Mouse (Mus musculus) liver, embryonic 14.5 days (tissue): ENCODE data around the gene C2cd2. TPM values are rescaled to one million over a fixed set of nuclear protein-coding genes. Genes with fewer than 3 reads are reported as not detected.

Experiments used
- ATAC-seq: fragments of 200-750 bp; cut with Nextera tagmentation; 2 replicates; pipeline ENCODE4 v1.8.0; 2017; ENCODE audit warnings: moderate number of reproducible peaks, mild to moderate bottlenecking, moderate library complexity; ENCODE audit not compliant: insufficient read depth
- DNase-seq, 3 experiments: peaks; one replicate each; pipeline ENCODE4 v3.0.0-alpha.2; 2012 to 2013; ENCODE audit warnings: low read depth in 3 of 3, low spot score in 3 of 3
- H3K27ac ChIP-seq: fragments of 300-500 bp; sonication (generic); 2 replicates; pipeline ENCODE4 v1.5.1; 2014; ENCODE audit warnings: moderate library complexity, mild to moderate bottlenecking, control low read depth, inconsistent platforms
- H3K27me3 ChIP-seq: fragments of 300-500 bp; sonication (generic); 2 replicates; pipeline ENCODE4 v1.6.1; 2014; ENCODE audit warnings: mild to moderate bottlenecking, low read length, moderate library complexity; ENCODE audit not compliant: control insufficient read depth, insufficient read depth
- H3K36me3 ChIP-seq: fragments of 300-500 bp; sonication (generic); replicated peaks from 2 replicates; pipeline ENCODE4 v1.6.1; 2014; ENCODE audit warnings: low read depth; ENCODE audit not compliant: control insufficient read depth, insufficient read depth
- H3K4me1 ChIP-seq, 2 experiments: fragments of 200-500 bp in 1 of 2; fragments of 300-500 bp in 1 of 2; sonication (generic) in 1 of 2; replicated peaks; 2 replicates each; pipeline ENCODE4 v1.6.1; 2012 to 2014; ENCODE audit warnings: antibody characterized with exemption in 1 of 2, inconsistent platforms in 1 of 2, low read length in 1 of 2; ENCODE audit not compliant: control insufficient read depth in 2 of 2, insufficient read depth in 2 of 2
- H3K4me2 ChIP-seq: fragments of 300-500 bp; sonication (generic); 2 replicates; pipeline ENCODE4 v1.6.1; 2014; ENCODE audit warnings: low read depth, mild to moderate bottlenecking, control low read depth, moderate library complexity
- H3K4me3 ChIP-seq, 2 experiments: fragments of 200-500 bp in 1 of 2; fragments of 300-500 bp in 1 of 2; sonication (generic) in 1 of 2; 2 replicates each; pipeline ENCODE4 v1.5.1; 2012 to 2014; ENCODE audit warnings: low read depth in 2 of 2, low read length in 2 of 2, mild to moderate bottlenecking in 2 of 2, control low read depth in 1 of 2, inconsistent platforms in 1 of 2, moderate library complexity in 1 of 2; ENCODE audit not compliant: insufficient read depth in 1 of 2
- H3K9ac ChIP-seq: fragments of 300-500 bp; sonication (generic); replicated peaks from 2 replicates; pipeline ENCODE4 v1.6.1; 2014; ENCODE audit warnings: mild to moderate bottlenecking, control low read depth, moderate library complexity
- H3K9me3 ChIP-seq: fragments of 300-500 bp; sonication (generic); 2 replicates; pipeline ENCODE4 v1.6.1; 2016; ENCODE audit warnings: low read length, mixed read lengths; ENCODE audit not compliant: control insufficient read depth
- CTCF ChIP-seq: IDR thresholded peaks from 2 replicates; pipeline ENCODE4 v1.5.1; 2016; ENCODE audit warnings: antibody characterized with exemption, low read depth, control low read depth
- EP300 ChIP-seq: IDR thresholded peaks from 2 replicates; pipeline ENCODE4 v1.6.1; 2016; ENCODE audit warnings: antibody characterized with exemption, low read depth
- WGBS: fragments of 180-500 bp; shearing (Covaris S2); extraction: QIAGEN DNeasy Blood & Tissue Kit; methylation state at CpG from one replicate; pipeline ENCODE4 v1.1.7; 2014; ENCODE audit not compliant: insufficient replicate concordance; 5-methylcytosine and 5-hydroxymethylcytosine counted together
- polyA plus RNA-seq, 2 experiments: library from polyadenylated mRNA; depleted of rRNA in 1 of 2; stranded (reverse) in 1 of 2; unstranded in 1 of 2; fragments of >200 nt; fragmentation: Nextera tagmentation in 1 of 2; extraction: Ambion mirVana in 1 of 2; gene quantifications; 2 replicates each; pipeline versions ENCODE4 v1.2.1 to v1.2.3; 2012 to 2014

C2cd2 gene
- polyA plus RNA-seq, 2 experiments: 1.9 to 4.6 TPM

GRCm38 (mm10) chr16:97828207-97828606, 134.2 kb downstream of the C2cd2 start:
- Histone ChIP-seq H3K27me3 (no peaks in the 10 kb centered on the region), H3K4me1 (peaks cover 0 to 3% of the 10 kb centered on the region in 2 experiments; a peak in 2 of 4 replicates), H3K9ac (no peak overlapping the region), H3K9me3 (no peaks in the 10 kb centered on the region), H3K4me2 (no peak overlapping the region), H3K36me3 (peaks cover 7% of the 10 kb centered on the region), H3K4me3 (no peak overlapping the region), H3K27ac (no peak overlapping the region)
- DNase-seq: no peak
- ATAC-seq: no peak
- WGBS: 76% methylated on average over 1 of the region's 1 CpGs
- TF ChIP-seq CTCF: no peak
- no peak for TF ChIP-seq EP300

GRCm38 (mm10) chr16:97823311-97824007, 138.9 kb downstream of the C2cd2 start:
- Histone ChIP-seq H3K9ac (no peak overlapping the region), H3K4me3 (no peak overlapping the region), H3K36me3 (peaks cover 2% of the 10 kb centered on the region; the same call in 1 of the 2 replicates), H3K4me2 (no peak overlapping the region), H3K27me3 (no peaks in the 10 kb centered on the region), H3K27ac (no peak overlapping the region), H3K4me1 (peaks cover 0 to 4% of the 10 kb centered on the region in 2 experiments; a peak in 2 of 4 replicates), H3K9me3 (no peaks in the 10 kb centered on the region)
- no peak for DNase-seq
- ATAC-seq: no peak
- TF ChIP-seq EP300: no peak
- TF ChIP-seq CTCF: no peak
- 77% methylated on average over 6 of the region's 6 CpGs for WGBS

DNA sequence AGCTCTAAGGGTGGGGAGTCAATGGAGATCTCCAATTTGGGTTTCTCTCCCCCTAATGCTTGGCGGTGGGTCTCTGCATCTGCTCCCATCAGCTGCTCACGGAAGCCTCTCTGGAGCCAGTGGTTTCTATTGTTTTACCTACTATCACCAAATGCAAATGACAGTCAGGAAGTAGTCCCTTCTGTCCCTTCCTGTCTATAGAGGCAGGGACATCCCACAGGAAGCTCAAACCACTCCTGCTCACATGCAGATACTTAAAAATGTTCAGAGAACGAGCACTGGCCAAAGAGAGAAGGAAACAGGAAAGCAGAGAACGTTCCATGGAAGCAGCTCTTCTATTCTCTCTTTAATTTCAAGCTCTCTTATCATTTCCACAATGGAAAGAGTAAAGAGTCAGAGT, 142.9 kb downstream of the C2cd2 start:
- no peak overlapping the region for H3K4me2 ChIP-seq
- H3K27me3 ChIP-seq: no peaks in the 10 kb centered on the region
- H3K27ac ChIP-seq: no peak overlapping the region
- ATAC-seq: peak; percentile 30; the same call in 1 of the 2 replicates
- H3K36me3 ChIP-seq: peaks cover 9% of the 10 kb centered on the region; the same call in 1 of the 2 replicates
- H3K4me3 ChIP-seq: no peak overlapping the region
- no peak for DNase-seq
- peaks cover 0 to 4% of the 10 kb centered on the region in 2 experiments; a peak in 2 of 4 replicates for H3K4me1 ChIP-seq
- 24% methylated on average over 4 of the region's 4 CpGs for whole genome bisulfite sequencing
- TF ChIP-seq EP300 (no peak), CTCF (no peak)
- H3K9ac ChIP-seq: no peak overlapping the region
- H3K9me3 ChIP-seq: no peaks in the 10 kb centered on the region

DNA sequence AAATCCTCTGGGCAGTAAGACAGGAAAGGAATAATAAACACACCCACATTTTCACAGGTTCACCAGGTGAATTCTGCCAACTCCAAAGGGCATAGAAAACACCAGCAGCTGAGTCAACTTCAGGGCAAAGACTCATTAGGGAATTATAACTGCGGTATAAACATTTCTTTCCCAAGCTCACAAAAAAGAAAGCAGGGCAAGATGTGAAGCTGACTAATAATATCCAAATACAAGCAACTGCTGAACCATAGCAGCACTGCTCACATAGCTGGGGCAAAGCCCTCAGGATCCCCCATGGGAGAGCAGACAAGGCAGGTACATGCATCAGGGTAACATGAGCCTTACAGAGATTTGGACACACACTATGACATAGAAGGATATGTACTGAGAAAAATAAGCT, 145.0 kb downstream of the C2cd2 start:
- TF ChIP-seq CTCF: no peak
- TF ChIP-seq EP300: no peak
- no peak for DNase-seq
- Histone ChIP-seq H3K9ac (no peak overlapping the region), H3K9me3 (no peaks in the 10 kb centered on the region), H3K27ac (no peak overlapping the region), H3K4me3 (no peak overlapping the region), H3K27me3 (no peaks in the 10 kb centered on the region), H3K4me1 (no peaks in the 10 kb centered on the region), H3K36me3 (peaks cover 9% of the 10 kb centered on the region; the same call in 1 of the 2 replicates), H3K4me2 (no peak overlapping the region)
- ATAC-seq: no peak
- 81% methylated on average over 1 of the region's 1 CpGs for WGBS

- Histone ChIP-seq H3K4me3 (no peak overlapping the region), H3K4me2 (no peak overlapping the region), H3K9me3 (no peaks in the 10 kb centered on the region), H3K36me3 (peaks cover 9% of the 10 kb centered on the region; the same call in 1 of the 2 replicates), H3K4me1 (no peaks in the 10 kb centered on the region), H3K9ac (no peak overlapping the region), H3K27me3 (no peaks in the 10 kb centered on the region), H3K27ac (no peak overlapping the region)
- ATAC-seq (no peak), DNase-seq (no peak)
- 60% methylated on average over 5 of the region's 5 CpGs for WGBS
- TF ChIP-seq EP300 (no peak), CTCF (no peak)
These were observed 147.1 kb downstream of the C2cd2 start for GRCm38 (mm10) chr16:97815269-97815668.
